Mouse (Mus musculus) kidney, adult 2 months (tissue): Measurements from ENCODE around the gene Olfr418. TPM values are rescaled to one million over a fixed set of nuclear protein-coding genes. Genes with fewer than 3 reads are reported as not detected.
"Not testable (repeated sequence)": the region's sequence is repeated elsewhere in the genome, so short reads cannot be mapped to it uniquely, and the experiment has no call there.

Source experiments
- DNase-seq: peaks from one replicate; pipeline ENCODE4 v3.0.0; 2021
- H3K27ac ChIP-seq: fragments of 200-500 bp; 2 replicates; pipeline ENCODE4 v1.5.1; 2012; ENCODE audit warnings: low read depth, low read length, control low read depth, inconsistent platforms; ENCODE audit not compliant: insufficient read depth
- H3K27me3 ChIP-seq: fragments of 200-500 bp; replicated peaks from 2 replicates; pipeline ENCODE4 v1.6.1; 2012; ENCODE audit warnings: mild to moderate bottlenecking, moderate library complexity, low read length, inconsistent platforms; ENCODE audit not compliant: control insufficient read depth, insufficient read depth
- H3K36me3 ChIP-seq: fragments of 200-500 bp; 2 replicates; pipeline ENCODE4 v1.6.1; 2012; ENCODE audit warnings: mild to moderate bottlenecking, moderate library complexity, low read length, inconsistent platforms; ENCODE audit not compliant: control insufficient read depth, insufficient read depth
- H3K4me1 ChIP-seq: fragments of 200-500 bp; 2 replicates; pipeline ENCODE4 v1.6.1; 2011; ENCODE audit warnings: low read length; ENCODE audit not compliant: control insufficient read depth, insufficient read depth
- H3K4me3 ChIP-seq: fragments of 200-500 bp; 2 replicates; pipeline ENCODE4 v1.5.1; 2011; ENCODE audit warnings: mild to moderate bottlenecking, low read depth, low read length, control low read depth; ENCODE audit not compliant: insufficient read depth
- CTCF ChIP-seq: fragments of 200-500 bp; conservative IDR thresholded peaks from 2 replicates; pipeline ENCODE4 v1.5.1; 2011; ENCODE audit warnings: low read depth, mild to moderate bottlenecking, control low read depth, low read length, moderate library complexity, mixed read lengths; ENCODE audit not compliant: insufficient read depth, insufficient read length
- POLR2A ChIP-seq: fragments of 200-500 bp; IDR thresholded peaks from one replicate; pipeline ENCODE4 v1.6.1; 2011; ENCODE audit warnings: low read depth, low read length, control low read depth
- WGBS: fragments of 180-500 bp; shearing (Covaris S2); methylation state at CpG from one replicate; pipeline ENCODE4 v1.1.7; 2018; 5-methylcytosine and 5-hydroxymethylcytosine counted together
- polyA plus RNA-seq: library from polyadenylated mRNA; depleted of rRNA; stranded (reverse); fragments of >200 nt; gene quantifications from 2 replicates; pipeline ENCODE4 v1.2.3, GENCODE M21; 2012; rRNA removed

Olfr418 gene
- not detected in 2 replicates for polyA plus RNA-seq

DNA sequence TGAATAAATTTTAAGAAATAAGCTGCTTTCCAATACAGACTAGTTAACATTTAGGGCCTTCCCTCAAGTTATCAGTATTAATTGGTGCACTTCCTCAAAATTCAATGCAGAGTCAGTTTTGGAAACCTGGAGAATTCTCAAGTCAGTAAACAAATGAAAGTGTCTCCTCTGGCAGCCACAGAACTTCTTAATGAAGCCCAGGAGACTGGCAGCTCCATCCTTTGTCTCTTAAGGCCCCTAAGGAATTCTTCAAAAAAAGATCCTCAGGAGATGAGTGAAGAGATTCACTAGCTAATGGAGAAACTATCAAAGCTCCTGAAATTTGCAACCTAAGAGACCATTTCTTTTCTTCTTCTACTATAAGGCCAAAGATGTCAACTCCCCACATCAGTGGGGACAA is at the start of gene Olfr418:
Gene Olfr418, plus strand, starts transcription at position 301 of the 400 bp plus-strand sequence.
- no peak for DNase-seq
- no peak for TF ChIP-seq POLR2A
- H3K27me3 ChIP-seq: no peaks in the 10 kb centered on the region
- no peak within 1 kb of the TSS for H3K4me3 ChIP-seq
- H3K4me1 ChIP-seq: no peaks in the 10 kb centered on the region
- no peaks in the 10 kb centered on the region for H3K36me3 ChIP-seq
- H3K27ac ChIP-seq: no peak within 1 kb of the TSS

- WGBS: 93% methylated on average over 3 of the region's 3 CpGs
- Histone ChIP-seq H3K27ac (no peak overlapping the region), H3K36me3 (no peaks in the 10 kb centered on the region)
Measured at GRCm38 (mm10) chr1:173216481-173216880, 49.3 kb upstream of the Olfr418 start.

GRCm38 (mm10) chr1:173227081-173227480 is 38.7 kb upstream of the Olfr418 start, which contains the start of gene Fcer1a:
TSS of gene Fcer1a (minus strand) at chr1:173227214.
- 79% methylated on average over 2 of the region's 2 CpGs for whole genome bisulfite sequencing
- Histone ChIP-seq H3K36me3 (no peaks in the 10 kb centered on the region), H3K4me3 (no peak within 1 kb of the TSS), H3K27me3 (no peaks in the 10 kb centered on the region), H3K4me1 (no peaks in the 10 kb centered on the region), H3K27ac (no peak within 1 kb of the TSS)
- TF ChIP-seq CTCF (no peak), POLR2A (no peak)
- no peak for DNase-seq

More at GRCm38 (mm10) chr1:173216481-173216880, 49.3 kb upstream of the Olfr418 start:
- no peaks in the 10 kb centered on the region for H3K4me1 ChIP-seq
- H3K27me3 ChIP-seq: no peaks in the 10 kb centered on the region
- no peak for DNase-seq
- H3K4me3 ChIP-seq: no peak overlapping the region
- no peak for TF ChIP-seq POLR2A
- TF ChIP-seq CTCF: no peak

DNA sequence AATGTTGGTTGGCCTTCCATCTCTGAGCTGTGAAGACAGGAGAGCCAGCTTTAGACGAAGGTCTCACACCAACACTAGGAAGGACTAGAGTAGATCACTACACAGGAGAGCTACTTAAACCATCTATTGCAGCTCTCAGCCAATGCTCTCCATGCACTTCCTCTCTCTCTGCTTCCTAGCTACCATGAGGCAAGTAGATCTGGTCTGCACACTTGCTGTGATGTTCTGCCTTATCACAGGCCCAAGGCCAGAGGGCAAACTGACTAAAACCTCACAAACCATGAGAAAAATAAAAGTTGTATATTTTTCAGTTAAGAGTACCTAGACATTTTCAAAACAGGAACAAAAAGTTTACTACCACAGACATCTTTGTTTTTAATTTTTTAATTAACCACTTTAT is 28.8 kb upstream of the Olfr418 start:
- not testable (repeated sequence) for H3K4me3 ChIP-seq, H3K27me3 ChIP-seq, H3K4me1 ChIP-seq, H3K36me3 ChIP-seq, DNase-seq, H3K27ac ChIP-seq
- WGBS: 83% methylated on average over 1 of the region's 1 CpGs

- Histone ChIP-seq H3K4me1 (no peaks in the 10 kb centered on the region), H3K27me3 (no peaks in the 10 kb centered on the region), H3K4me3 (no peak overlapping the region), H3K27ac (no peak overlapping the region), H3K36me3 (no peaks in the 10 kb centered on the region)
- WGBS: 91% methylated on average over 3 of the region's 3 CpGs
- no peak for DNase-seq
- no peak for TF ChIP-seq POLR2A
- no peak for TF ChIP-seq CTCF
Measured at GRCm38 (mm10) chr1:173249888-173250287, 15.9 kb upstream of the Olfr418 start.

DNA sequence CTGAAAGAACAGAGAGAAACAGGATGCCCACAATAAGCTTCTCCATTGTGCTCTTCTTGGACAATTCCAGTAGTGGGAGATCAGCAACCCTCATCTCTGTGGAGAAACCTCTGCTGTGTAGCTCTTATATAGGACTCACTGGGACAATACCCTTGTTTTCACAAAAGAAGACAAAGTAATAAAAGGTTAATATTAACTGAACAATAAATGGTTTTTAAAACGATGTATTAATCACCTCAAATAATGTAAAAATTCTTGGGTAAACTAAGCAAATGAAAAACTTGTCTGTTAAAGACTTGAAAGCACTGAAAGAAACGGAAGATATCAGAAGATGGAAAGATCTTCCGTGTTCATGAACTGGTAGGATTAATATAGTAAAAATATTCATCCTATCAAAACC is 11.9 kb downstream of the Olfr418 start, which contains the start of gene Mptx2:
Gene Mptx2, minus strand, starts transcription at position 101 of the 400 bp plus-strand sequence.
- TF ChIP-seq CTCF (no peak), POLR2A (no peak)
- 67% methylated on average over 3 of the region's 3 CpGs for WGBS
- DNase-seq: no peak

DNA sequence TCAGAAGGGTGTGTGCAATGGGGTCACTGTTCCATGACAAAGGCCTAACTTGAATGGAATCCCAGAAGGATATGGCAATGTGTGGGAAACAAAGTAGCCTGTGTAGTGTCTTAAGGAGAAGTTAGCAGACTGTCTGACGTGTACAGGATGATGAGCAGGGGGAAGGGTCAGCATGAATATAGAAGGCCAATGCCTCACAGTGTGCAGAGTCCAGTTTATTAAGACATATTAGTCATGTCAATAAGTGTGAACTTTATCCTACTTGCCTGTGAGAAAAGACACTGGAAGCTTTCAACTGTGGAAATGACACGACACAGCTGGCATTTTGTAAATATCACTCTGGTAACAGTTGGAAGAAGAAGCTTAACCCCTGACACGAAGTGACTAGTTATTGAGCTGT is 37.0 kb downstream of the Olfr418 start:
- H3K4me1 ChIP-seq, DNase-seq, H3K36me3 ChIP-seq, H3K27ac ChIP-seq, H3K27me3 ChIP-seq, H3K4me3 ChIP-seq: not testable (repeated sequence)
- 28% methylated on average over 3 of the region's 3 CpGs for WGBS

More for the DNA sequence above, 11.9 kb downstream of the Olfr418 start, which contains the start of gene Mptx2:
- Histone ChIP-seq H3K4me3 (no peak within 1 kb of the TSS), H3K4me1 (no peaks in the 10 kb centered on the region), H3K27me3 (no peaks in the 10 kb centered on the region), H3K36me3 (no peaks in the 10 kb centered on the region), H3K27ac (no peak within 1 kb of the TSS)

- not testable (repeated sequence) for H3K27me3 ChIP-seq, H3K27ac ChIP-seq, H3K36me3 ChIP-seq, H3K4me1 ChIP-seq, H3K4me3 ChIP-seq, DNase-seq
- 76% methylated on average over 7 of the region's 7 CpGs for WGBS
Measured at GRCm38 (mm10) chr1:173313535-173314050, 47.8 kb downstream of the Olfr418 start.
